Mouse (Mus musculus) urinary bladder, postnatal 25 days (tissue): ENCODE results near the gene Rai14.

Experiments used
- DNase-seq: peaks from one replicate; pipeline ENCODE4 v3.0.0; 2022; ENCODE audit warnings: low spot score

The Rai14 gene

GRCm38 (mm10) chr15:10689304-10689703, 25.1 kb downstream of the Rai14 start:
- DNase-seq: no peak

- DNase-seq: no peak
Measured at GRCm38 (mm10) chr15:10688686-10689085, 25.7 kb downstream of the Rai14 start.

- no peak for DNase-seq
Measured at GRCm38 (mm10) chr15:10687365-10687764, 27.1 kb downstream of the Rai14 start.

- no peak for DNase-seq
Measured at GRCm38 (mm10) chr15:10685692-10686430, 28.6 kb downstream of the Rai14 start.

GRCm38 (mm10) chr15:10683687-10684203, 30.7 kb downstream of the Rai14 start:
- DNase-seq: no peak

- no peak for DNase-seq
Measured at GRCm38 (mm10) chr15:10680514-10680913, 33.9 kb downstream of the Rai14 start.

- DNase-seq: no peak
Measured at GRCm38 (mm10) chr15:10679571-10679970, 34.9 kb downstream of the Rai14 start.

GRCm38 (mm10) chr15:10675801-10676200, 38.6 kb downstream of the Rai14 start:
- DNase-seq: no peak

- no peak for DNase-seq
Measured at GRCm38 (mm10) chr15:10672880-10673279, 41.5 kb downstream of the Rai14 start.

- DNase-seq: no peak
Measured at GRCm38 (mm10) chr15:10671868-10672267, 42.6 kb downstream of the Rai14 start.

GRCm38 (mm10) chr15:10670107-10670506, 44.3 kb downstream of the Rai14 start:
- no peak for DNase-seq

- DNase-seq: no peak
Measured at GRCm38 (mm10) chr15:10668120-10668900, 46.1 kb downstream of the Rai14 start.

- DNase-seq: no peak
Measured at GRCm38 (mm10) chr15:10665816-10666215, 48.6 kb downstream of the Rai14 start.

GRCm38 (mm10) chr15:10664529-10664898, 49.9 kb downstream of the Rai14 start:
- no peak for DNase-seq

GRCm38 (mm10) chr15:10663793-10664528, 50.5 kb downstream of the Rai14 start:
- no peak for DNase-seq

- no peak for DNase-seq
Measured at GRCm38 (mm10) chr15:10661961-10662606, 52.3 kb downstream of the Rai14 start.

- DNase-seq: no peak
Measured at GRCm38 (mm10) chr15:10658803-10659202, 55.6 kb downstream of the Rai14 start.

GRCm38 (mm10) chr15:10656146-10656545, 58.3 kb downstream of the Rai14 start:
- no peak for DNase-seq

GRCm38 (mm10) chr15:10655151-10655905, 59.1 kb downstream of the Rai14 start:
- no peak for DNase-seq

- DNase-seq: no peak
Measured at GRCm38 (mm10) chr15:10654696-10655095, 59.7 kb downstream of the Rai14 start.

GRCm38 (mm10) chr15:10652931-10653475, 61.4 kb downstream of the Rai14 start:
- no peak for DNase-seq
